Mouse (Mus musculus) gastrocnemius, postnatal 25 days (tissue): ENCODE measurements around the gene Syt11. TPM values are rescaled to one million over a fixed set of nuclear protein-coding genes. Genes with fewer than 3 reads are reported as not detected.
"Not testable (repeated sequence)": the region's sequence is repeated elsewhere in the genome, so short reads cannot be mapped to it uniquely, and the experiment has no call there.

Experiments used
- DNase-seq: peaks from one replicate; pipeline ENCODE4 v3.0.0; 2022
- long read RNA-seq, 2 experiments: library from polyadenylated mRNA; stranded (forward); transcript quantifications; one replicate each; pipeline ENCODE4 v2.0.0; 2021
- total RNA-seq, 2 experiments: library from RNA; stranded (reverse); gene quantifications; 1 replicate in 1 of 2; 2 replicates in 1 of 2; pipeline ENCODE4 v1.2.3; 2021

Syt11 gene
- 1 to 10 TPM; 3.1 to 3.7 TPM for total RNA-seq
- long read RNA-seq, experiment 1, partial matches to known transcripts = 0 of 3 reads
- long read RNA-seq, experiment 1, other reads (novel, unspliced or antisense) = 3 of 3 reads
- long read RNA-seq, experiment 2, full-length matches to known transcripts = 3 of 6 reads
- long read RNA-seq, experiment 2, partial matches to known transcripts = 0 of 6 reads
- long read RNA-seq, experiment 2, other reads (novel, unspliced or antisense) = 3 of 6 reads

DNA sequence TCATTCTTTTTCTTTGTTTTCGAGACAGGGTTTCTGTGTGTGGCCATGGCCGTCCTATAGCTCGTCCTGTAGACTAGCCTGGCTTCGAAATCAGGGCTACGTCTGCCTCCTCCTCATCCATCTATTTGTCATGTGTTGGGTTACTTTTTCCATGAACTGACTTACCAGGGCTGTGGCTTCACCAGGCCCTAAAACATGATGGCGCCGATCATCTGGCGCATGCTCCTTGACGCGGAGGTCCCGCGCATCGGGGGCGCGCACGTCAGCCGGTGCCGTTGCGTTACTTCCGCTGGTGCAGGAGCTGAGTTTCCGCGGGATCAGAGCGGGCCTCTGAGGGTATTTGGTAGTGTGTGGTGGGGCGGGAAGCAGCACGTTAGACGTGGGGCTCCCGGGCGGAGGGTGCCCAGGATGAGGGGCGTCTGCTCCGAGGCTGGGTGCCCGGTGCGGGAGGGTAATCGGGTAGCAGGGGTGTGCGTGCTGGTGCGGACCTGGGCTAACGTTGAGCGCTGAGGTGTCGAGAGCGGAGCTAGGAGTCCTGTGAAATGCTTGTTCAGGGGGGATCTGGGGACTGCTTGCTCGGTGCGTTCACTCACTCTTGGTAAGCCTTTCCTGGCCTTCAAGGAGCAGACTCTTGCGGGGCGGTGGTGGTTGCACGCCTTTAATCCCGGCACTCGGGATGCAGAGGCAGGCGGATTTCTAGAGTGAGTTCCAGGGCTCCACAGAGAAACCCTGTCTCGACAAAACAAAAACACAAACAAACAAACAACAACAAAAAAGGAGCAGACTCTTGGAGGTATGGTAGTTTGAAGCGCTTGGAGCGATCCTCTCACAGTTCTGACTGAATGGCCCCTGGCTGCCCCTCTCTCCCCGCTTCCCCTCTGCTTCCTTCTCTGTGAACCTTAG is at the start of gene Syt11:
Gene Syt11, minus strand, starts transcription at position 226 of the 903 bp plus-strand sequence.
- DNase-seq = not testable (repeated sequence)

DNA sequence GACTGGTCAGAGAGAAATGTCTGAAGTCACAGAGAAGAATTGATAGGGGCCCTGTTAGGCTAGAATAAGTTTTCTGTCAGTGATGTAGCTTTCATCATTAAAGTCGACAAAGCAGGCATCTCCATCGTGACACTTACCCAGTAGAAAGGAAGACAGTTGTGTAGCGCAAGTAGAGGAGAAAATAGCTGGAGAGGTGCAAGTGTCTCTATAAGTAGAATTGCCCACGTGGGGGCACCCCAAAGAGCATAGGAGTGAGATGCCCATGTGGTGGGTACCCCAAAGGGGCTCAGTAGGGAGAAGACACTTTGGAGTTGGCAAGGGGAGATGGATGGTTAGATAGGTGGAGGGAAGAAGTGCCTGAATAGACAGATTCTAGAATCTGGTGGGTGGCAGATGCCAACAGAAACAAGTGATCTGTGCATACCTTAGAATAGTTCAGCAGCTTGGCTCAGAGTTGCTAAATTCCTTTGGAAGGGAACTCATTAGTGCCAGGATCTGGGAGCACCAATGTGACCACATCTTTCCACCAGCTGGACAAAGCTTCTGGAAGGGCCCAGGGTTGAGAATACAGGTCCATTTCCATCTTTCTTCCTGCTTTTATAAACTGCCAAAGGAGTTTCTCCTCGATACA is 29.1 kb upstream of the Syt11 start:
- no peak for DNase-seq

DNA sequence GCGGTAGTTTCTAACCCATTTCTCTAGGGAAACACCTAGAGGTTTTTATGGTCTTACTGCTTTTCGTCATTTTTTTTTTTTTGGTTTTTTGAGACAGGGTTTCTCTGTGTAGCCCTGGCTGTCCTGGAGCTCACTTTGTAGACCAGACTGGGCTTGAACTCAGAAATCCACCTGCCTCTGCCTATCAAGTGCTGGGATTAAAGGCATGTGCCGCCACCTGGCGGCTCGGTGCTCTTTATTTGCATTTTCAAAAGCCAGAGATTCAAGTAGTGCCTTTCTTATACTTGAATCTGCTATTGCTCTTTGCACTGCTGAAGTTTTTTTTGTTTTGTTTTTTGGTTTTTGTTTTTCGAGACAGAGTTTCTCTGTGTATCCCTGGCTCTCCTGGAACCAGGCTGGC is 22.5 kb upstream of the Syt11 start:
- not testable (repeated sequence) for DNase-seq

DNA sequence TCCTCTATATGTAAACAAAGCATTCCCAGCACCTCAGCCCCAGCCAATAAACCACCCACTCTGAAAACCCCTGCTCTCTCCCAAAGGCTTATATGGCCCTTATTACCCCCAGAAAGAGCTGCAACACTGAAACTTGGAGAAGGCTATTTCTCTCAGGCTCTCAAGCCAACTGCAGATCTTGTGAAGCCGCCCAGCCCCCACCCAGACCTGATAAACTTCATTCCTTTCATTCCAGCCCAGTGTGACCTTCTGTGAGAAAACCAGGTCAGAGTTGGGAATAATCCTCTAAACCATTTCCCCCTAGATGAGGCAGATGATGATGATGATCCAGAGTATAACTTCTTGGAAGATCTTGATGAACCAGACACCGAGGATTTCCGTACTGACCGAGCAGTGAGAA is 13.1 kb upstream of the Syt11 start:
- DNase-seq = not testable (repeated sequence)

DNA sequence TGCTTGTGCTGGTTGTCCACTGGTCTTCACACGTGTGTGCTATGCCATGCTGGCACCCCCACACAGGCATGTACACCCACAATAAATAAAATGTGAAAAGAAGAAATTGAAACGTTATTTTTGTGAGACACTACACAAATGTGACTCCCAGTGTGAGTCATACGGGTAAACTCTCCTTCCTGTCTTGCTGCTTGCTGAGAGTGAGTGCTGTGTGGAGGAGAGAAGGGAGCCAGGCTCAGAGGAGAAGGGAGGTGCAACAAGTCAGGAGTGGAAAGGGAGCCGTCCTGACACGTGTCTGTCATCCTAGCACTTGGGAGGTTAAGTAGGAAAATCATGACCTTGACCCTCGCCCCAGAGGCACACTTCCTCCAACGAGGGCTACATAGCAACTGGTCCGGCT is 11.8 kb upstream of the Syt11 start:
- not testable (repeated sequence) for DNase-seq

DNA sequence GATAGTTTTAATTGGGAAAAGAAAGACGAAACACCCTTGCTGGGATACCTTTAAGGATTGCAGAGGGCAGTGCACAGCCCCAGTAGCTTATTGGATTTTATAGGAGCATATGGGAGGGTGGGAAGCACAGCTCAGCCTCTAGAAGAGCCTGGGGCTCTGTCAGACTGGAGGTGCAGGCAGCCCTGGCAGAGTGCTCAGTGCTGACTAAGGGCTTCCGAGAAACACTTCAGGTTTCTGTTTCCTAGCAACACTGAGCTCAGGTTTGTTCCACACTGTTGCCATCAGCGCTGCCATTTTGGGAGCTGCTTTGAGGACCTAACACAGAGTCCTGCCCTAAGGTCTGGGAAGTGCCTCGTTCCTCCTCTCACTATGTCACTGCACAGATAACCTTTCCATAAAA is 11.4 kb upstream of the Syt11 start:
- not testable (repeated sequence) for DNase-seq

DNA sequence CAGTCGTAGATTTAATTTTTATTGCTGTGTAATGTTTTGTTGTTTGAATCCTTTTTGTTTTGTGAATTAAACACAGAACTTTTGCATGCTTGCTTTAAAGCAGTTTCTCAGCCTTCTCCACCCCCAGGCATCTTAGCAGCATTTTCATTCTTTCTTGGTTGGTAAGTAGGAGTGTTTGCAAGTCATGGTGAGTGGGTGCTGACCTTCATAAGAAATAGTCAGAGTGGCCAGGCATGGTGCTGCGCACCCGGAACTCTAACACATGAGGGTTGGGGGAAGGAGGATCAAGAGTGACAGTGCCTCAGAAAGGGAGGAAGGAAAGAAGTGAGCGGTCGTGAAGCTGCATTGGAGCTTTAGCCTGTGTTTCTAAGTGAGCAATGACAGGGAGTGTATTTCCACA is 9.9 kb upstream of the Syt11 start:
- no peak for DNase-seq

DNA sequence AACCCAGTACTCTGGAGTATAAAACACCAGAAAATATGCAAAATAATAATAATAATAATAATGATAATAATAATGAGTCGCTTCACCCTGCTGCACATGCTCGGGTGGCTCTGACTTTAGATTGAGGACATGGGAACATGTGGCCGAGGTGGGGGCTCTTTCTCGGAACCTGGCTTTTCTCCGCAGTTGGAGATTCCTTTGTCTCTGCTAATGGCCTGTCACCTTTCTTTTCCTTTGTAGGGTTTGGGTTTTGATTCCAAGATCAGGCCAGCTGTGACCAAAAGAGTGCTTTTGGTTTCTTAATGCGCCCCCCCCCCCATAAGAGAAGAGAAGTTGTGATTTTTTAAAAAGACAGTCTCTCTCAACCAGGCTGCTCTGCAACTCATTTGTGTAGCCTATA is 1.8 kb downstream of the Syt11 start:
- not testable (repeated sequence) for DNase-seq

DNA sequence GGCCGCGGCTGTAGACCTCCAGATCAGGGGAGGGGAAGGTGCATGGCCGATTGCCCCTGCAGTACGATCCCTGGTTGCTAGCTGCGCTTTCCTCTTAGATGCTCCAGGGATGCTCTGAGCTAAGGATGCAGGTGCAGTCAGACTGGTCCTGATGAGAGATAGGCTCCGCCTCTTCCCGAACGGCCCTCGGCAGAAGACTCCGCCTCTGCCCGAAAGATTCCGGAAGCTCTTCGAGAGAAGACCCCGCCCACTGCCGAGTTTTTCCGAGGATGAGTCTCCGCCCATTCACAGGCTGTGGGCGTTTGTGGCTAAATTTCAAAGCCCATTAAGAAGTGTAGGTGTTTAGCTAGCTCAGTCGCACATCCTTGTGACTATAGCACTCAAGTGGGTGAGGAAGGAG is 2.6 kb downstream of the Syt11 start:
- peak; percentile 81 for DNase-seq

DNA sequence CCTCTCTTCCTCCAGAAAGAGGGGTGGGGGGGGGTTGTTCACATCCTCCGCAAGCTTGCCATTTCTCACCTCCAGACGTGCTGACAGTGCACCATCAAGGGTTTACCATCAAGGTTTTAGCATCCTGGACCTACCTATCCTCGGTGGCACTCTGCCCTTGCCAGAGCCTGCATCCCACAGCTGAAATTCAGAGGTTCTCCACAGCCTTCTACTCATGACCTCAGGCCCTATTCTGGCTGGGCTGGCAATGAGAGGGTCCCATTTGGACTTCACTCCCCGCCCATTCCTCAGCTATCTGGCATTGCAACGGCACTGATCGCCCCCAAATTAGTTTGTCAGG is 3.1 kb downstream of the Syt11 start:
- not testable (repeated sequence) for DNase-seq

DNA sequence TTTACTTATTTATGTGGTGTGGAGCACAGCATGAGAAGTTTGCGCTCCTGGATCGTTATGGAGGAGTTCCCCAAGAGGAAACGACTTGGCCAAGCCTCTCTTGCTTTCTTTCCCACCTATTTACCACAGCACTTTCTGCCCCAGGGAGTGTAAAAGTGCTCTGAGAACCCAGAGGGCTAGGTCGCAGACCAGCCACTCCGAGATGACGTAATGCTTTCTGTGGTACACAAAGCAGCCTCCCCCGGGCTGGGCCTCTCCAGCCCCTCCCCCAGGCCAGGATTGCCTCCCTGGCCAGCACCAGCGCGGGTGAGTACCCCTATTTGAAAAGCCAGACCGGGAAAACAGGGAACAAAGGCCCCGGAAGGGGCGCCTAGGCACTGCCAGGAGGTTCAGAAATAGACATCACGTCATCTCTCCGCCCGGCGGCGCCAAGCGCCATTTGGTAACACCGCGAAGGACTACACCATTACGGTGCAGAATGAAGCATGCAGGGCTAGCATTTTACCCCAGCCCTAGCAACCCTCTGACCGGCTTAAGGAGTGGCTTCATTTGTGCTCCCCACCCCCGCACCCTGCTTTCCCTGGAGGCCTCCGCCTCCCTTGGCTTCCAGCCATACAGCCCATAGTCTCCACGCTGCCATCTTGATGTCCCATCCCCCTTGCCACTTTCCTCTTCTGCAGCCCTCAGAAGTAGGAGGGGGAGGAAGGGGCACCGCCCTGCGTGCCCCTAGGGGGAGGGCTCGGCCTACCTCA is 3.6 kb downstream of the Syt11 start:
- DNase-seq = peak; percentile 40

DNA sequence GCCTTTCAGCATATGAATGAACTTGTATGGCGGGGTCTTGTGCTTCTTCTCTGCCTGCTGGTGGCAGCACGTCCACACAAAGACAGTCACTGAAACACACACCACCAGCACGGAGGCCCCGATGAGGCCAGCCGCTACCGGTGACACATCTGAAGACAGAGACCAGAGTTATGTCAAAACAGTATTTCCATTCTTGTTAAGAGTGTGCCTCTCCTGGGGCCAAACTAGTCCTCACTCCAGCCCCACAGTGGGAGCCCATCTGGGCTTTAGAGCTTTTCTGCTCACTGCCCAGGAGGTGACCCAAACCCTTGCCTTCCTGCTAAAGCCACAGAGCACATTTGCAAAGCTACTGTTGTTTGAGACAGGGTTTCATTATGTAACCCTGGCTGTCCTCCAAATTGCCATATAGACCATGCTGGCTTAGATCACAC is 12.5 kb downstream of the Syt11 start:
- no peak for DNase-seq

DNA sequence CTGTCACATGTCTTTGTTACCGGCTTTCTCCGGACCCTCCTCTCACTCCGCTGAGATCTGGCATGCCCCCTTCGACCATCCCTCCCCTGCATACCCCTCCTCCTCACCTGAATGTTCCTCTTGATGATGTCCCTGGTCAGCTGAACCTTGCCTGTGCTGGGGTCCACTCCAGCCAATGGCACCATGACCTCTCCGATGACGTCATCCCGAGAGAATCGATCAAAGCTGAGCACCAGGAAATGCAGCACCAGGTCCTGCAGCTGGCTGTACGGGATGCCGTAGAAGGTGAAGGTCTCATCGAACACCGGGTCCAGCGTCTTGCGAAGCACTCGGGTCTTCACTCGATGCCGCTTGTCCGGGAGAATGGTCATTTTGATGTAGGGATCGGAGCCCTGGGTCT is 13.3 kb downstream of the Syt11 start:
- DNase-seq = no peak

DNA sequence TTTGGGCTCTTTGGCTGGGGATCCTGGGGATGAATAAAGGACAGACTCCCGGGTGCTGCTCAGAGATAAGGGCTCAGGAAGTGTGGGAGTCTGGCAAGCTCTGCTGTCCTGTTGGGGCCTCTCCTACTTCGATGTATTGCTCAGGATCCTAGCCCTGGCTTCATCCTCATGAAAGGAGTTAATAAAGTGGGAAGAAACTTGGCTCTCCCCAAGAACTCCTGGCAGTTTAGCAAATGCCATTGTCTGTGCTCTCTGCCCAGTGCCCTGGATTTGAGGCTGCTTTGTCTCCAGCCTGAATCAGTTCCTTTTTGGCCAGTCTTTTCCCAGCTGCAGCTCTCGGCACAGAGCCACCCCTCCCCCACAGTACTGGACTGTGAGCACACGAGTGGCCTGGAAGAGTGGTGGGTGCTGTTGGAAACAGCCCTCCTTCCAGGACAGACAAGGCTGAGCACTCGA is 16.9 kb downstream of the Syt11 start:
- DNase-seq = peak; percentile 67

DNA sequence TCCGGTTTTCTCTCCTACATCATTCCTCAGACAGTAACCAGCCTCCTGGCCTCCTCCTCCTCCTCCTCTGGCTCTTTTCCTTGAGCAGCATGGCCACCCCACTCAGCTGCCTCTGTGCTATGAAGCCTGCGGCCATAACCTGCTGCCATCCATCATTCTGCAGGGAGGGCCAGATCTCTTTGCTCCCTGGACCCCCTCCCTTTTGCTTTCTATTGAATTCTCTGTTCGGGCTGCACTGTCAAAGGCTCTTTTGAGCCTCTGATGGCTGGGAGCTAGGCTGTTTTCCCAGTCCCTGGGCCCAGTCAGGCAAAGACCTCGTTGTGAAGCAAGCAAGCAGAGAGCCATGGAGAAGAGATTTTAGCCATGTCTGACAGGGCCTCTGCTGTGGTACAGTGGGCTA is 18.7 kb downstream of the Syt11 start:
- DNase-seq = no peak

DNA sequence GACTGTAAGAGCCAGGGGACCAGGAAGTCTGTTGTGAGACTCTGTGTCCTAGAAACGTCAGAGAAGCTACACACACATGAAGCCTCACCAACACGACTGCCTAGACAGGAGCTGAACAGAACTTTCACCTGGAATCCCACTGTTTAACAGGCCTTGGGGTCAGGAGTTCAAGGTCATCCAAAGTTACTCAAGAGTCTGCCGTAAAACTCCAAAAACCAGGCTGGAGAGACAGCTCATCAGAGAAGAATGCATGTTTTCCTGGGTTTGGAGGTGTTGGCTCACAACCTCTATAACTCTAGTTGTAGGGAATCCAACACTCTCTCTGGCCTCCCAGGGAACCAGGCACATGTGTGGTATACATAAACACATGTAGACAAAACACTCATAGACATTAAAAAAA is 19.4 kb downstream of the Syt11 start:
- DNase-seq = no peak

DNA sequence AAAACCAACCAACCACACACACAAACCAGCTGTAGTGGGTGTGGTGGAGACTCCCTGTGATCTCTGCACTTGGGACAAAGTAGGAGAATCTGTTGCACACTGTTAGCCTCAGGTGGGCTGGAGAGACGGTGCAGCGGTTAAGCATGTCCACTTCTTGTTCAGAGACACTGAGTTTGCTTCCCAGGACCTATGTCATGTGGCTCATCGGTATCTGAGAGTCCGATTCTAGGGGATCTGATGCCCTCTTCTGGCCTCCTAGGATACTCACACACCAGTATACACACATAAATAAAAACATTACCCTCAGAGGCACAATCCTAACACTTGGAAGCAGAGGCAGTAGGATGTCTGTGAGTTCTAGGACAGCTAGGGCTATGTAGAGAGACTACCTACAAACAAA is 20.7 kb downstream of the Syt11 start:
- no peak for DNase-seq

DNA sequence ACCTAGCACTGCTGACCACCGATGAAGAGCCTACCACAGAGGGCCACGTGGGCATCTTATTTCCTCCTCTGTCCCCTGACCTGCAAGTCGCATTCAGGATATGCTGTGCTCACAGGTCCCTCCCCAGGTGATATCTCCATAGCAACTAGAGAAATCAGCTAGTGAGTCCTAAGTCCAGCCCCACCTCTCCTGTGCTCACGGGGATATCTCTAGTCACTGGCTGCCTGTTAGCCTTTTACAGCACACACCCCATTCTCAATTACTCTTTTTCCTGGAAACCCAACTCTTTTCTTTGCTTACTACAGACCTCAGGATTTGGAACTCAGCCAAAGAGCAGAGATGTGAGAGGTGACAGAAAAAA is 28.1 kb downstream of the Syt11 start:
- no peak for DNase-seq

DNA sequence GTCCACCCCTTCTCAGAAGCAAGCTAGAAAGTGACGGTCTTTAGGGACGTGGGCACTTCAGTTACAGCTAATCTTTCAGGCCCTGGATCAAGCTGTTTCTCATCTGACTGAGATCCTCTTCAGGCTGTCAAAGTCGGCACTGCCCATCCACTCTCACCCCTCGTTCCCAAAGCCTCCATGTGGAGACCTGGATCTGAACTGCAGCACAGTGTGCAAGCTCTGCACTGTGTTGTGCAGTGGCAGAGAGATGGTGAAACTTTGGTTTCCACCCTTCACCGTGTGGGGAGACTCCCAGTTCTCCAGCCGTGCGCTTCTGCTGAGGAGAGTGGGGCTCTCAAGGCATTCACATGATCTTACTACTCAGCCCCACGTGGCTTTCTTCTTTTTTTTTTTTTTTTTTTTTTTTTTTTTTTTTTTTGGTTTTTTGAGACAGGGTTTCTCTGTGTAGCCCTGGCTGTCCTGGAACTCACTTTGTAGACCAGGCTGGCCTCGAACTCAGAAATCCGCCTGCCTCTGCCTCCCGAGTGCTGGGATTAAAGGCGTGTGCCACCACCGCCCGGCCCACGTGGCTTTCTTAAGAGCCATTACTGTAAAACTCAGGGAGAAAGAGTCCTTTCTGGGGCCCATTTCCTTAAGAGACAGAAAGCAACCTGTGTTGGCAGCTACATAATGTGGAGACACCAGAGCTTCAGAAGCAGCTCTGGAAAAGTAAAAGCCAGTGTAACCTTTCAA is 28.7 kb downstream of the Syt11 start:
- no peak for DNase-seq

DNA sequence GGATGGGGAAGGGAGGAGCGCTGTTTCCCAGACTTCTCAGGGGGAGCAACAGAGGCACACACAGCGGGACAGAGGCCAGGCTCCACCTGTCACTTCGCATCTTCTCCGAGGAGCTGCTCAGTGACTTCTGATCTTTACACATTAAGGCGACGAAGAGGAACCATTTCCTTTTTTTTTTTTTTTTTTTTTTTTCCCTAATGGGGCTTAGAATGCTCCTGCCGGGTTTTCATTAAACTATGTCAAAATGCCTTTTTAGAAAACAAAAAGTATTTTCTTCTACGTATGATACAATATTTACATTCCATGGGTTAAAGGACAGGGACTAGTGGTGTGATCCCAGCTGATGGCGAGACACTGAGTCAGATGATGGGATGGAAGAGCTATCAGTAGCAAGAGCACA is 29.4 kb downstream of the Syt11 start:
- DNase-seq = no peak

DNA sequence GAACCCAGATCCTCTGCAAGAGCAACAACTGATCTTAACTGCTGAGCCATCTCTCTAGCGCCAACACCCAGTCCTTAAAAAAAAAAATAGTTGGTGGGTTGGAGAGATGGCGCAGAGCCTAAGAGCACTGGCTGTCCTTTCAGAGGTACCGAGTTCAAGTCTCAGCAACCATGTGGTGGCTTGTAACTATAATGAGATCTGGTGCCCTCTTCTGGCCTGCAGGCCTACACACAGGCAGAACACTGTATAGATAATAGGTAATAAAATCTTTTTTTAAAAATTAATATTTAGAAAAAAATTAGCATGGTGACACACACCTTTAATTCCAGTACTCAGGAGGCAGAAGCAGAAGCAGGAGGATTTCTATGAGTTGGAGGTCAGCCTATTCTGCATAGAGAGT is 34.8 kb downstream of the Syt11 start:
- no peak for DNase-seq

DNA sequence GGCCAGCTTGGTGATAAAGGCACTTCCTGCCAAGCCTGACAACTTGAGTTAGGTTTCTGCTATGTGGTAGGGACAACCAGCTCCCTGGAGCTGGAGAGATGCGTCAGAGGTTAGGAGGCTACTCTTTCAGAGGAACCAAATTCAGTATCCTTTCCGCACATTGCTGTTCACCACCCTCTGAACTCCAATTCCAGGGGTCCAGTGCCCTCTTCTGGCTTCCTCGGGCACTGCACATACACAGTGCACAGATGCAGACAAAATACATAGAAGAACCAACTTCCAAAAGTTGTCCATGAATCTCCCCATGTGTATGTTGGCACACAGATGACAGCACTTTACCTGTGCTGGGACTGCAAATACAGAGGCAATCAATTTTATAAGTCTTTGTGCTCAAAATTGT is 36.3 kb downstream of the Syt11 start:
- peak; percentile 34 for DNase-seq
